Mouse (Mus musculus) testis, postnatal 10 days (tissue): Measurements from ENCODE around the gene Rasgrp3.
"Not testable (repeated sequence)": the region's sequence is repeated elsewhere in the genome, so short reads cannot be mapped to it uniquely, and the experiment has no call there.

Experiments used
- DNase-seq: peaks from one replicate; pipeline ENCODE4 v3.0.0; 2021; ENCODE audit warnings: low spot score

Rasgrp3 gene

DNA sequence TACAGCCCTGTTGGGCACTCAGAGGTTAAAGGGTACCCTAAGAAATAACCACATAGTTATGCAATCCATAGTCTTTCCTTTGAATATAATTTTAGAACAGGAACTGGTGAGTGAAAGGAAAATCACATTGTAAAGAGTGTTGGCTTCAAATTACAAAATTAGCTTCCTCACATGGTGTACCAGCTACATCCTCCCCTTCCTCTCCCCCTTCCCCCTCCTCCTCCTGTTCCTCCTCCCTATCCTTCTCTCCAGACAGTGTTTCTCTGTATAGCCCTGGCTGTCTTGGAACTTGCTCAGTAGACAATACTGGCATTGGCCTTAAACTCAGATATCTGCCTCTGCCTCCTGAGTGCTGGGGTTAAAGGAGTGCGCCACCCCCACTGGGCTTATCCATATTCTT is 26.1 kb downstream of the Rasgrp3 start:
- no peak for DNase-seq

GRCm38 (mm10) chr17:75463223-75463622 is 27.5 kb downstream of the Rasgrp3 start:
- not testable (repeated sequence) for DNase-seq

DNA sequence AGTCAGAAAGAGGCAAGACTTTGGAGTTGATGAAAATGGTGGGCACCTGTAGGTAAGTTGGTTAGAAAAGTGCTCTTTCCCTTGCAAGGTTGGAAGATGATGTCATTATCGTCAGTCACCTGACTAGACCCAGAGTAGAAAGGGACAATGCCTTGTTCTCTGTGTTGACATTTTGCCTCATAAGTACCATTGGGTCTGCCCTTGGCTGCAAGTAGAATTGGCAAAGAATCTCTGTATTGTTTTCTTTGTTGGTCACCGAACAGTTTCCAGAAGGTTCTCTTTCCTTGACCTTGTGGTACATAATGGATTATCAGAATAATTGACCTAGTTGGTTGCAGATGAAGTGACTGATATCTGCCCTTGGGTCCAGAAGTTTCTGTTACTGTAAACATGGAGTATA is 27.9 kb downstream of the Rasgrp3 start:
- no peak for DNase-seq

- peak; percentile 49 for DNase-seq
These were observed 28.8 kb downstream of the Rasgrp3 start for GRCm38 (mm10) chr17:75464331-75464982.

DNA sequence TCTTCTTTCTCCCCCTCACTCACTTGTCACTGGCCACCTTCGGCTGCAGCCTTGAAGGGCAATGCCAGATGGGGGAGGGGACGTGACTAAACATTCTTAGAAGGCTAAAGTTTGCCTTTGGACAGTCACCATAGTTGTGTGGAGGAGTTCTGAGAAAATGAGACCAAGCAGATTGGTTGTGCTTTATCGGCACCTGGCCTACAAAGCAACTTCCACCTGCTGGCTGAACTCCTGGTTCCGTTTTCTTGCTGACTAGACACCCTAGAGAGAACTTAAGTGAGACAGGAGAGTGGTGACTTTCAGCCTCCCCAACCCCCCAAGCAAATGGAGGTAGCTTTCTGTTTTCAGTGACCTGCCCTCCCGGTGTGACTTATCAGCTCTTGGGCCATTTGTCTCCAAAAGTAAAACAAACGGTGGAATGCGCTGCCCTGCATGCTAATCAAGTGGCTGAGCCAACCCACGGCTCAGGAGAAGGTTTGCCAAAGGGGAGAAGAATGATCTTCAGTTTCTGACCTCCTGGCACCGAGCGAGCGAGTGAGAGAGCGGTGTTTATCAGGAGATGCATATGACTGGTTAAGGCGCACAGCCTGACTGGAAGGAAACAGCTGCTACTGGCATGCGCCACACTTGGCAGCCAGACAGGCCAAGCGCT is 29.4 kb downstream of the Rasgrp3 start:
- peak; percentile 69 for DNase-seq

DNA sequence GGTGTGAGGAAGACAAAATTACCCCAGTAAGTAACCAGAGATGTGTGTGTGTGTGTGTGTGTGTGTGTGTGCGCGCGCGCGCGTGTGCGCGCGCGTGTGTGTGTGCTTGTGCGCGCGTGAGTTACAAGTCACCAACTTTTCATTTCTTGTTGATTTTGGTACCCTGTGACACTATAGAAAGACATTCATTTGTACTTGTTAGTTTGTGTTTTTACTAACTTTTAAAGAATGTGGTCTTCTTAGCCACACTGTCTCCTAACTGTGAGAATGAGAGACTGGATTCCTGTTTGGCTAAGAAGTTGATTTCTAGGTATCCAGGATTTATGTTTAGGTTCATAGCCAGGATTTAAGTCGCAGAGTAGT is 29.9 kb downstream of the Rasgrp3 start:
- DNase-seq, result no peak

DNA sequence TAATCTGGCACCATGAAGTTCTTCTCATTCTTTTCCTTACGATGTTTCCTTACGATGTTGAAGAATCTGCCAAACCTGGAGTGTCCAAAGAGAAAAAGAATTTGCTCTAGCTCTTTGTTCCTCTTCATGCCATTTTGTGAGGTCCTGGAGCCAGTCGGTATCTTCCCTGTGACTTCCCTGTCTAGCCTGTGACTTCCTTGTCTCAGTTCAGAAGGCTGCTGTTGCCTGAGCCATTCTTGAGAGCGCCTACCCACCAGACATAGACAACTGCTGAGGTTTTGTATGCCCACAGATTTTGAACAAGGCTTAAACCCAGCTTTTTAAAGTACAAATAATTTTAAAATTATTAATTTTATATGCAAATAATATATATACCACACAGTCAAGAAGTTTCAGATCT is 31.3 kb downstream of the Rasgrp3 start:
- DNase-seq, result no peak

- DNase-seq, result no peak
These were observed 31.8 kb downstream of the Rasgrp3 start for GRCm38 (mm10) chr17:75467526-75467925.

GRCm38 (mm10) chr17:75468479-75469114 is 32.9 kb downstream of the Rasgrp3 start:
- no peak for DNase-seq

DNA sequence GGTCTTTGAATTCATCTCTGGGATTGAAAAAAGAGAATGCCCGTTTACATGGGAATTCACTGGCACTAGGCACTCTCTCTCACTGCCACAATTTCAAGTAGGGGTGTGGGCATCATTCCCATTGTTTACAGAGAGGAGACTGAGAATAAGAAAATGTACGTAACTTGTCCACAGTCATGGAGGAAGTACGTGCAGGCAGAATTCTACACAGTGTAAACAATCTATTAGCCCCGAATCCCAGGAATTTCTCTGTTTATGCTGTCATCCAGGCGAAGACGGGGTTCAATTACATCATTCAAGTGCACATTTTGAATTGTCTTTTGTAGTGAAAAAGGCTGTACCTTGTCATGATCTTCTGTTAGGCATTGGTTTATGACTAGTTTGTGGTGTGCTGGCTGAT is 34.6 kb downstream of the Rasgrp3 start:
- DNase-seq, result no peak

DNA sequence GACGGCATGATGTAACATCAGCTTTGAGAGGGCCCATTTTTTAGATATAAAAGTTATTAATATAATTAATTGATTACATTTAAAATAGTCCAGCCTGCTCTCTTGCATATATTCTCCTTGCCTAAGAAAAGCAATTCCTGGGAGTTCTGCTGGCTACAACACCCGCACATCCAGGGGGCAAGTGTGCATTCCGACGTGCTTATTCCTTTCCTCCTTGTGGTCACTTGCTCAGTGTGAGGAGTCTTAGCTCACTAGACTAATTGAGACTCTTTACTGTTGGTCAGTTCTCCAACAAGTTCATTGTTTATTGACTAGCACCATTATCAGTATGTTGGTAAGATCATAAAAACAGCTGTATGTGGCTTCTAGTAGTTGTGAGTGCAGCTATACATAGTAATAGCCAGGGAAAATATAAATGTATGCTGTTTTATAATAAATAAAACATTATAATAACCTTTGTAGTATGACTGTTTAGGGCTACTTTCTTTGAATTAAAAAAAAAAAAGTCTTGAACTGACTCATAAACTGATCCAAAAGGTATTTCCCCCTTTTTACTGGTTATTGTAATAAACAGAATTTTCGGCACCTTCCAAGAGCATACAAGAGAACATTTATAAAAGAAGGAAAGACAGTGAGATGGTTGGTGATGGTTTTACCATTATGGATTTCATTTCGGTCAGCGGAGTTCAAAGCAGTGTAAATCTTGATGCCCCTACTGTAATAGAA is 35.4 kb downstream of the Rasgrp3 start:
- DNase-seq, result no peak

DNA sequence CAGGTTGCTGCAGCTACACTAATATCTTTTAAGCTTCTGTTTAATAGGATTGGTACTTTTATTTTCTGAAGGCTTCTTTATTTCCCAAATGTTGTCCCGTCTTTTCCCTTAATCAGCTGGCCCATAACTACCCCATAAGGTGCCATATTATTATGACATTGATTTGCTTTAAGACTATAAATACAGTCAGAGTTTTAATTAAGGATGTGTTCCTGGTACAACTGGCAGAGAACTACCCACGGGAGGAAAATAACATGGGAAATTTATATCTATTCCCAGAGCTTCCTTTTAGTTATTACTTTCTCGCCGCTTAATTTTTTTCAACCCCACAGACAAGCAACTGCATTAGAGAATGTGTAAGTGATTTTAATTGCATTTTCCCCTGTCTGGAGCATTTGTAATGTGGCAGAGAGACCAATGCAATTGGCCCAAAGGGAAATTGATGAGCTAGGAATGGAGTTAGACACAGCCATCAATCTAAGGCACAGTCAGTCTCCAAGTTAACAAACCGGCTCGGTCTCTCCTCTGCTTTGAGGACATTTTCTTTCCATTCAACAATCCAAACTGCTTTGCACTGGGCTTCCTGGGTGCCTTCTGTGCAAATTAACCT is 36.1 kb downstream of the Rasgrp3 start:
- no peak for DNase-seq

GRCm38 (mm10) chr17:75472379-75472778 is 36.7 kb downstream of the Rasgrp3 start:
- DNase-seq, result no peak

GRCm38 (mm10) chr17:75475985-75476384 is 40.3 kb downstream of the Rasgrp3 start:
- DNase-seq, result no peak

DNA sequence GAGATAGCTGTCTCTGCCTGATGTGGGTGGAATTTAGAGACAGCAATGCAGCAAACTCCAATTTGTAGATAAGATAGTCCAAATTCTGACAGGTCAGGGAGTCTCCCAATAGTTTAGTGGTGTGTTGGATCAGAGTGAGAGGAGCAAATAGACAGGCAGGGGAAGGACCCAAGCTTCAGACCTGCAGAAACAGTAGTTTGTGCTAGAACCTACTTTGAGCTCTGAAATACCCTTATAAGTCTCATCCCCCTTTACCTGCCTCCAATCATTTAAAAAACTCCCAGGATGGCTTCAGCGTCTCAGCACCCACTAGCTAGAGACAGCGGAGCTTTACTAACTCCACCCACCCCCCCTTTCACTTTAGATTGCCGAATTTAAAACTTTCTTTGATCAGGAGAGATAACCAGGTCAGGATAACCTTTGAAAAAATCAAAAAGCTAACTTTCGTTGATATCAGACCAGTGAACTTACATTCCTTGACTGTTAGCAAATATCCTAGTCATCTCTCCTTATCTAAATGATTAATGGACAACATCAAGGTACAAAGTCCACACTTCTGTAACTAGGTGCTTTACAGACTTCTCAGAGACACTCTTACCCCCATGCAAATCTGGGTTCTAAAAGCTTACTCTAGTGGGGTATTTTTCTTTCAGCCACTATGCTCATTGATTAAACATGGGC is 41.2 kb downstream of the Rasgrp3 start:
- DNase-seq, result no peak

GRCm38 (mm10) chr17:75477655-75478054 is 42.0 kb downstream of the Rasgrp3 start:
- no peak for DNase-seq

GRCm38 (mm10) chr17:75478836-75479235 is 43.1 kb downstream of the Rasgrp3 start:
- no peak for DNase-seq

- DNase-seq, result no peak
These were observed 44.0 kb downstream of the Rasgrp3 start for GRCm38 (mm10) chr17:75479663-75480062.

GRCm38 (mm10) chr17:75480379-75480778 is 44.7 kb downstream of the Rasgrp3 start:
- no peak for DNase-seq

DNA sequence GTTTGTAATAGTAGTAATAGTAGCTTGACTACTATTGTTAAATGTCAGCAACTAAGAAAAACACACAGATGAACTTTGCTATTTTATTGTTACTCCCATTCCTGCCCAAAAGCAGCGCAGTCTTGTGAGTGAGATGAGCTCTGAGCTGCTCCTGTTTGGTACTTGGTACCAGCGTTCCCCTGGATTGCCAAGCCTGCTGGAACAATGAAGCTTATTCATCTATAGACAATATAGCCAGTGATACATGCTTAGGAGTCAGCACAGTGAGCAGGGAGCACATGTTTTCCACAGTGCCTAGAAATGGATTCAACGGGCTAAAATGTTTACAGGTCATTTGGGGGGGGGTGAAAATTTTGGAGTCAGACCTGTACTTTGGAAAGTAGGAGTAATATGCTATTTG is 50.5 kb downstream of the Rasgrp3 start:
- no peak for DNase-seq

GRCm38 (mm10) chr17:75495213-75495612 is 59.5 kb downstream of the Rasgrp3 start:
- DNase-seq, result no peak

- DNase-seq, result no peak
These were observed 62.5 kb downstream of the Rasgrp3 start for GRCm38 (mm10) chr17:75498241-75498651.
